16 mouse cellular contexts compared by ENCODE assay signal in the genomic region with DNA sequence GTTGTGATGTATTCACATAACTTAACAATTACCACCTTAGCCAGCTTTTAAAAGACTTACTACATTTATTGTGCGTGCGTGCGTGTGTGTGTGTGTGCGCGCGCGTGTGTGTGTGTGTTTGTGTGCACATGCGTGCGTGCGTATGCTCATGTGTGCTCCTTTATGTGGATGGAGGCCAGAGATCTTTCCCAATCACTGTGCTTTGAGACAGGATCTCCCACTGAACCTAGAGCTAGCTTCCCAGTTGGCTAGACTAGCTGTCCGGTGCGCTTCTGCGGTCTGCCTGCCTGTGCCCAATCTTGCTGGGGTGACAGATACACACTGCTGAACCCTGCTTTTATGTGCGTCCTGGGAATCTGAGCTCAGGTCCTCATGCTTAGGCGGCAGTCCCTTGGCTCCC. TPM values are rescaled to one million over a fixed set of nuclear protein-coding genes. Genes with fewer than 3 reads are reported as not detected.
DNase-seq lines count a peak whose midpoint lies in the region; ATAC-seq and TF ChIP-seq lines count a peak whose summit lies in the region.
"Had no signal": no experiment of that assay in that cellular context is flagged by ENCODE, and none has a peak within 500 bp of the region (broad histone marks: within the 10 kb centered on the region; RNA-seq: fewer than 3 reads in every experiment).

No protein-coding gene starts in this region.

- no peak for TF ChIP-seq CTCF in gastrocnemius, adult 2 months (IDR thresholded peaks at IDR 0.05)
- no peak for TF ChIP-seq CTCF in Patski (IDR thresholded peaks at IDR 0.05)

- POLR2A ChIA-PET in Patski (lab: Charles Lee) = interaction anchor here (1.3 kb wide), 1 partner anchor 10 kb away, joined by 3 read pairs; no protein-coding TSS in a partner anchor

- intact Hi-C loops in gastrocnemius, adult 2 months (cut with DNase I) = no loop called here
- intact Hi-C loops in gastrocnemius, postnatal 36 days (cut with DNase I) = no loop called here

- H3K9me3 ChIP-seq in kidney, embryonic 16.5 days (ENCODE audit: low read length) = no peaks in the 10 kb centered on the region
- H3K9me3 ChIP-seq: forebrain, embryonic 12.5 days; G1E; limb, embryonic 13.5 days had no signal

- no peaks in the 10 kb centered on the region for H3K27me3 ChIP-seq in Patski
- H3K27me3 ChIP-seq in kidney, embryonic 16.5 days (ENCODE audit: insufficient read depth, low read length) = no peaks in the 10 kb centered on the region
- H3K27me3 ChIP-seq: forebrain, embryonic 12.5 days; limb, embryonic 13.5 days had no signal

- H3K36me3 ChIP-seq in kidney, embryonic 16.5 days (ENCODE audit: insufficient read depth, low read length) = no peaks in the 10 kb centered on the region
- H3K36me3 ChIP-seq: forebrain, embryonic 12.5 days; G1E; limb, embryonic 13.5 days had no signal

- in situ Hi-C loops in Patski (cut with MboI; ENCODE audit: low pct_unique_long_range_greater_than_20kb) = no loop called here

- DNase-seq in gastrocnemius, adult 2 months = no peak
- no peak for DNase-seq in gastrocnemius, postnatal 36 days
- peak; percentile 37 for DNase-seq in kidney, adult 9 months
- no peak for DNase-seq in kidney, postnatal 4 days
- DNase-seq in Patski (ENCODE audit: low read depth, low spot score) = no peak
- DNase-seq in right cerebral cortex, postnatal 14 days = no peak
- DNase-seq: cerebellum, adult 9-10 months; heart, adult 11 months; lung, postnatal 10 days; midbrain, embryonic 14.5 days; thymus, postnatal 14 days had no signal

- CTCF ChIA-PET in Patski (lab: Charles Lee) = interaction anchor here (1.1 to 3.0 kb wide), 8 partner anchors 10 to 238 kb away, joined by 4 to 13 read pairs (median 7); no protein-coding TSS in a partner anchor

- peaks cover 23% of the 10 kb centered on the region for H3K4me1 ChIP-seq in kidney, embryonic 16.5 days (ENCODE audit: insufficient read depth, low read length)
- H3K4me1 ChIP-seq: forebrain, embryonic 12.5 days had no signal

- H3K4me2 ChIP-seq in kidney, embryonic 16.5 days (replicated peaks; ENCODE audit: low read depth, low read length) = no peak overlapping the region
- H3K4me2 ChIP-seq: forebrain, embryonic 12.5 days; limb, embryonic 13.5 days had no signal

- peak; percentile 26 for ATAC-seq in Patski
- ATAC-seq in kidney, embryonic 16.5 days (ENCODE audit: low FRiP score, low TSS enrichment) = no peak

- no peak overlapping the region for H3K9ac ChIP-seq in kidney, embryonic 16.5 days (replicated peaks; ENCODE audit: low read length)
- H3K9ac ChIP-seq: forebrain, embryonic 12.5 days; limb, embryonic 13.5 days had no signal

- H3K4me3 ChIP-seq in gastrocnemius, adult 2 months = no peak overlapping the region
- no peak overlapping the region for H3K4me3 ChIP-seq in kidney, embryonic 16.5 days (ENCODE audit: low read length)
- H3K4me3 ChIP-seq: forebrain, embryonic 12.5 days; limb, embryonic 13.5 days; myocyte had no signal

- H3K27ac ChIP-seq in gastrocnemius, adult 2 months = peak overlapping the region; percentile 71
- peak overlapping the region; percentile 79 for H3K27ac ChIP-seq in kidney, embryonic 16.5 days (ENCODE audit: low read length)
- H3K27ac ChIP-seq: forebrain, embryonic 12.5 days; limb, embryonic 13.5 days had no signal

- 87% methylated on average over 15 of the region's 15 CpGs for WGBS in kidney, embryonic 16.5 days

RNA-seq across cellular contexts. Expression of a gene that starts 50.1 kb away (rescaled TPM):
- total RNA-seq in gastrocnemius, adult 2 months (2021) = 10 to 100 TPM; 14.0 to 15.6 TPM
- 10 to 100 TPM; 13.8 to 15.0 TPM for total RNA-seq in gastrocnemius, postnatal 36 days (2021)
- polyA plus RNA-seq in Patski (2021) = 129 TPM
- polyA plus RNA-seq in kidney, embryonic 16.5 days (2015; fragmentation: Nextera tagmentation; extraction: Ambion mirVana) = 46.2 and 48.8 TPM in 2 replicates
